Mouse (Mus musculus) lung, embryonic 16.5 days (tissue): ENCODE data around the gene Fxyd3. TPM values are rescaled to one million over a fixed set of nuclear protein-coding genes. Genes with fewer than 3 reads are reported as not detected.

Source experiments
- ATAC-seq: fragments of 200-750 bp; cut with Nextera tagmentation; 2 replicates; pipeline ENCODE4 v1.8.0; 2017; ENCODE audit warnings: low read depth, mild to moderate bottlenecking, moderate library complexity
- H3K27ac ChIP-seq: fragments of 300-500 bp; sonication (generic); 2 replicates; pipeline ENCODE4 v1.5.1; 2014; ENCODE audit warnings: mild to moderate bottlenecking, control low read depth, low read length
- H3K27me3 ChIP-seq: fragments of 300-500 bp; sonication (generic); 2 replicates; pipeline ENCODE4 v1.6.1; 2014; ENCODE audit warnings: low read depth, low read length, mixed read lengths; ENCODE audit not compliant: control insufficient read depth, insufficient read depth
- H3K36me3 ChIP-seq: fragments of 300-500 bp; sonication (generic); 2 replicates; pipeline ENCODE4 v1.6.1; 2014; ENCODE audit warnings: low read length; ENCODE audit not compliant: control insufficient read depth, insufficient read depth
- H3K4me1 ChIP-seq: fragments of 300-500 bp; sonication (generic); replicated peaks from 2 replicates; pipeline ENCODE4 v1.6.1; 2014; ENCODE audit warnings: low read length, mixed read lengths; ENCODE audit not compliant: control insufficient read depth, insufficient read depth
- H3K4me2 ChIP-seq: fragments of 300-500 bp; sonication (generic); 2 replicates; pipeline ENCODE4 v1.6.1; 2014; ENCODE audit warnings: low read depth, low read length, control low read depth
- H3K4me3 ChIP-seq: fragments of 300-500 bp; sonication (generic); 2 replicates; pipeline ENCODE4 v1.5.1; 2014; ENCODE audit warnings: mild to moderate bottlenecking, low read length, control low read depth
- H3K9ac ChIP-seq: fragments of 300-500 bp; sonication (generic); 2 replicates; pipeline ENCODE4 v1.6.1; 2014; ENCODE audit warnings: low read length, control low read depth
- H3K9me3 ChIP-seq: fragments of 300-500 bp; sonication (generic); 2 replicates; pipeline ENCODE4 v1.6.1; 2016; ENCODE audit warnings: low read length; ENCODE audit not compliant: control insufficient read depth
- WGBS: fragments of 180-500 bp; shearing (Covaris S2); extraction: QIAGEN DNeasy Blood & Tissue Kit; methylation state at CpG from one replicate; pipeline ENCODE4 v1.1.7; 2014; 5-methylcytosine and 5-hydroxymethylcytosine counted together
- polyA plus RNA-seq: library from polyadenylated mRNA; unstranded; fragments of >200 nt; fragmentation: Nextera tagmentation; extraction: Ambion mirVana; gene quantifications from 2 replicates; pipeline ENCODE4 v1.2.1, GENCODE M21; 2015

Fxyd3 gene
- polyA plus RNA-seq, 1 experiment from 2014 or later = 76.9 TPM

DNA sequence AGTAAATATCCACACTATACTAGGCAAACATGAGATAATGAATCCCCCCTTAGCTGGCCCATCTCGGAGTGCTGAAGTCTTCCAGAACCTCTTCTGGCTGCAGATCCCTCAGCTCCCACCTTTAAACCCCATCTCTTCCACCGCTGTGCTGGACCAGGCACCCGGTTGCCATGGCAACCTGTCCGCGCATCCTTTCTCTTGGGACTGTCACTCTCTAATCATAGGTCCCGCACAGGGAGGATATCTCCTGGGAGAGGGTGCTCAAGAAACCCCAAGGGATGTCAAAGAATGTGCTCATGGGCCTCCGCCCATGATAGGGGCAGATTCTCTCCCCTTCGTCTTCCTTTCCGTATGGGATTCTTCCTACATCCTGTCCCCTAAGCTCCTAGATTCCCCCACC lies 25.6 kb downstream of the Fxyd3 start:
- no peaks in the 10 kb centered on the region for H3K36me3 ChIP-seq
- H3K4me3 ChIP-seq = peak overlapping the region; percentile 1; the same call in 1 of the 2 replicates
- peak overlapping the region; percentile 28; the same call in 1 of the 2 replicates for H3K4me2 ChIP-seq
- peaks cover 41% of the 10 kb centered on the region for H3K27me3 ChIP-seq
- 2% methylated on average over 9 of the region's 9 CpGs for WGBS
- H3K4me1 ChIP-seq = peaks cover 37% of the 10 kb centered on the region
- no peak for ATAC-seq
- no peak overlapping the region for H3K27ac ChIP-seq
- H3K9ac ChIP-seq = no peak overlapping the region
- no peaks in the 10 kb centered on the region for H3K9me3 ChIP-seq

DNA sequence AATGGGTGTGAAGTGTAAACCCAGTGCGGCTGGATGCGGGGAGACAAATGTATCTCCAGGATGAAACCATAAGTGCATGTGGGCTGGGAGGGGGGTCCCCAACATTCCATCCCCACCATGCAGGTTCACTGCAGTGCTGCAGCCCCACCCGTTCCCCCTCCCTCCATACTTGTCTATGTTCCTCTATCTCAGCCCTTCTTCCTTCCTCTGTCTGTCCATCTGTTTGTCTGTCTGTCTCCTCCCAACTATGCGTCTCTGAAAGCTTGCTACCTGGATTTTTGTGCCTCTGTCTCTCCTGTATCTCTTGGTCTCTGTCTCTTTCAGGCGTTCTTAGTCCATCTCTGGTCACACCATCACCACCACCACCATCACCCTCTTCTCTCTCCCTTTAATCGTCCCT lies 26.0 kb downstream of the Fxyd3 start:
- H3K4me1 ChIP-seq = peaks cover 36% of the 10 kb centered on the region
- no peak overlapping the region; the same call in 1 of the 2 replicates for H3K9ac ChIP-seq
- no peak overlapping the region for H3K4me3 ChIP-seq
- H3K36me3 ChIP-seq = no peaks in the 10 kb centered on the region
- H3K27ac ChIP-seq = no peak overlapping the region
- H3K9me3 ChIP-seq = no peaks in the 10 kb centered on the region
- no peak for ATAC-seq
- peaks cover 41% of the 10 kb centered on the region for H3K27me3 ChIP-seq
- 2% methylated on average over 6 of the region's 6 CpGs for WGBS
- no peak overlapping the region; the same call in 1 of the 2 replicates for H3K4me2 ChIP-seq

DNA sequence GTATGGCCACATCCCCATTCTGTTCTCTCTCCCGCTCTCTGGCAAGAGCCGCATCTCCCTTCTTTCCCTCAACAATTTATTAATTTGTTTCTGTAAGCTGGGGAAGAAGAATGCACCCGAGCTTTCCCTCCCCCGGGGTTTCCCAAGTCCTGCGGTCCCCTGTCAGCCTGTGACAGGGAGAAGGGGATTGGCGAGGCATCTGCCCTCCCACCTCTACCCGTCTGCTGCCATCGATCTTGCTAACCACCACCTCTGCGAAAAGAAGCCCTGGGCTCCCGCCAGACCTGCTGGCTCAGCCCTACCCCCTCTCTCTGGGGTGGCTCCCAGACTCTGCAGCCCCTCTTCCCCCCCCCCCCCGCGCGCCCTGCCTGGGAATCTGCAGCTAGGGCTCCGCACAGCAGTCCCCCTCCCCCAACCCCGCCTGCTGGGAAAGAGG lies 26.6 kb downstream of the Fxyd3 start:
- Histone ChIP-seq H3K9me3 (no peaks in the 10 kb centered on the region), H3K27me3 (peaks cover 44% of the 10 kb centered on the region), H3K9ac (no peak overlapping the region; the same call in 1 of the 2 replicates), H3K4me1 (peaks cover 33% of the 10 kb centered on the region), H3K27ac (no peak overlapping the region), H3K4me3 (peak overlapping the region; percentile 8; the same call in 1 of the 2 replicates), H3K36me3 (no peaks in the 10 kb centered on the region), H3K4me2 (peak overlapping the region; percentile 36)
- under 1% methylated on average over 10 of the region's 15 CpGs for WGBS
- ATAC-seq = no peak

DNA sequence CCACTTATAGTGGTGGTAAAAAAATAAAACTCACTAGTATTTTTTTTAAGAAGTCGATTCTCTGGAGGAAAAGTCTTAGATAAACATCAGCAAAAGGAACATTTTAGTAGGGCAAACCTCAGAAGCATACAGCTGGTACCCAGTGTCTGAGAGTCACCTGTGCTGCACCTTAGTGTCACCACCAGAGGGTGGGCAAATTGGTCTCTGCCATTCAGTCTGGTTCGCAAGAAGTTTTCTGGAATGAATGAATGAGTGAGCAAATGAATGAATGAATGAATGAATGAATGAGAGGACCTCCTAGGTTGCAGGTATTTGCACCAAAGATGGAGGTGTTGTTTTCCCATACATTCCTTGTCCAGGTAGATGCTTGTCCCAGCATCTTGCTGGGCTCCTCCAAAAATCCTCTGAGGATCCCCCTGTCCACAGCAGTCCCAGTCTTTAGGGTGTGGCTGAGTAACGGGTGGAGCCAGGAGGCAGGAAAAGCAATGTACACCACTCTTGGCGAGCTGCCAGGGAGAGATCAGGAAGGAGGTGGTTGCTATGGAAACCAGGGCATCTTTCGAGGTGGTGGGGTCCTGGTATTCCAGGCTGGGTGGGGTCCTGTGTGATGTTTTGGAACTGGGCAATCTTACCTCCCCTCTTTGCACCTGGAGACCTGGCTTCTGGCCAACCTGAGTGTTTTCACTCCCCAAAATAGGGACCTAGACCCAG lies 27.2 kb downstream of the Fxyd3 start:
- WGBS = 19% methylated on average over 5 of the region's 5 CpGs
- Histone ChIP-seq H3K9me3 (no peaks in the 10 kb centered on the region), H3K4me2 (peak overlapping the region; percentile 36; the same call in 1 of the 2 replicates), H3K36me3 (no peaks in the 10 kb centered on the region), H3K27me3 (peaks cover 44% of the 10 kb centered on the region), H3K4me3 (no peak overlapping the region), H3K9ac (no peak overlapping the region), H3K27ac (no peak overlapping the region), H3K4me1 (peaks cover 31% of the 10 kb centered on the region)
- no peak for ATAC-seq

DNA sequence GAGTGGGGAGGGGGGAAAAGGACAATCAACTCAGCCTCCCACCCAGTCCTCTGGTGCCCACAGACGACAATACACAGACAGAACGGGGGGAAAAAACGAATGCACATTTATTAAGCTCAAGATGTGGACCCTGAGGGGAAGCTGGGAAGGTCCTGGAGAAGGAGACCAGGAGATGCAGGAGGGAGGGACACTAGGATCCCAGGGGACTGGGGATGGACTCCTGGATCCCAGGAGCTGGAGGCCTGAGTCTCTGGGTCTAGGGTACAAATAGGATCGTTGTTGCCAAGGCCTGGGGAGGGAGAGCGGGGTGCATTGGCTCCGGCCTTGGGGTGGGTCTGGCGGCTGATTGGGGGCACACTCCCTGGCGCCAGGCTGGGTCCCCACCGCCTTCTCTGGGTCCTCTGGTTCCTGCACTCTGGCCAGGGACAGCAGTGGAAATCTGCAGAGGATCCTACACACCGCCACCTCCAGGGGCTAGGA lies 34.0 kb downstream of the Fxyd3 start, which contains the start of gene Fxyd5:
TSS of gene Fxyd5 (minus strand) at position 51 of the 480 bp plus-strand sequence.
- H3K27me3 ChIP-seq = peaks cover 7% of the 10 kb centered on the region; the same call in 1 of the 2 replicates
- no peaks in the 10 kb centered on the region; the same call in 1 of the 2 replicates for H3K4me1 ChIP-seq
- no peaks in the 10 kb centered on the region for H3K36me3 ChIP-seq
- H3K4me3 ChIP-seq = peak within 1 kb of the TSS; percentile 44
- H3K27ac ChIP-seq = peak within 1 kb of the TSS; percentile 7
- peak within 1 kb of the TSS; percentile 42 for H3K9ac ChIP-seq
- ATAC-seq = peak; percentile 2; the same call in 1 of the 2 replicates
- no peaks in the 10 kb centered on the region for H3K9me3 ChIP-seq
- WGBS = 36% methylated on average over 9 of the region's 10 CpGs
- H3K4me2 ChIP-seq = peak within 1 kb of the TSS; percentile 48

DNA sequence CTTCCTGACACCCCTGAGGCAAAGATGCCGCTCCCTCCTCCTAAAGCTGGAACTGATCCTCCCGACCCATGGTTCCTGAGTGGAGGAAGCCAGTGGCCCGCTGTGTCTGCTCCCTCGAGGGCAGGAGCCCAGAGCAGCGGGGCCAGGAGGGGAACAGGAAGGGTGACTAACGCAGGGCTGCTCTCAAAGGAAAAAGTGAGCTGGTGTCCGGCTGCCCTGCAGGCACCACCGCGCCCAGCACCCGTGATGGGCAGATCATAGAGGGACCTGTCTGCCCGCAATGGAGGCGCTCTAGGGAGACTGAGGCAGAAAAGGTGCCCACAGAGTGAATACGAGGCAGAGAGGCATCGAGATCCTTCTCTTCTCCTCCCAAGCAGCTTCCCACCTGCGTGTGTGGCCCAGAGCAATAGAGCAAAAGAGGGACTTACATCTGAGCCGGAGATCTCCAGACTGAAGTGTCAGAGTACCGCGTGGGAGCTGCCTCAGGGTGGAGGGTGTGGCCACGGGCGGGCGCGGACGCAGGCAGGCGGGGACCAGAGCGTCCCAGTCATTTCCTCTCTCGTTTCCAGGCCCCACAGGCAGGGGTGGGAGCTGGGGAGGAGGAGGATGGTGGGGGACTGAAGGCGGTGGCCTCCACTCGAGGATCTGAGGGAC lies 34.7 kb downstream of the Fxyd3 start:
- Histone ChIP-seq H3K9me3 (no peaks in the 10 kb centered on the region), H3K4me2 (peak overlapping the region; percentile 48), H3K36me3 (no peaks in the 10 kb centered on the region), H3K27me3 (peaks cover 7% of the 10 kb centered on the region; the same call in 1 of the 2 replicates), H3K4me1 (no peaks in the 10 kb centered on the region; the same call in 1 of the 2 replicates), H3K4me3 (peak overlapping the region; percentile 44), H3K27ac (peak overlapping the region; percentile 7), H3K9ac (peak overlapping the region; percentile 42)
- WGBS = 3% methylated on average over 28 of the region's 28 CpGs
- peak; percentile 83 for ATAC-seq

DNA sequence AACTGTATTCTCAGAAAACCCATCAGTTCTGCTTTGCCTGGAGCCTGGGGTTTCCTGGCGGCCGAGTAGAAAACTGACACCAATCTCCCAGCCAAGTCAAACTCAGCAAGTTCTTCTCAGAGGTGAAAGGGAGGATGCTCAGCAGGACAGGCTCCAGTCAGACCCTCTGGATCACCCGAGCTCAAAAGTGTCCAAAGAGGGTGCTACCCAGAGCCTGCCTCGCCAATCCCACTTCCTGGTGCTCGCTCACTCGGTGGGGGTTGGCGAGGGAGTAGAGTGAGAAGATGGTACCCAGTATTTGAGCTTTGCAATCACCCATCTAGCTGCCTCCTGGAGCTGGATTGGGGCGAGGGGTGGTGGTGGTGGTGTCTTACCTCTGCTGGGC lies 35.5 kb downstream of the Fxyd3 start:
- Histone ChIP-seq H3K4me2 (peak overlapping the region; percentile 48), H3K36me3 (no peaks in the 10 kb centered on the region), H3K4me3 (peak overlapping the region; percentile 44), H3K9ac (no peak overlapping the region; the same call in 1 of the 2 replicates), H3K9me3 (no peaks in the 10 kb centered on the region), H3K4me1 (no peaks in the 10 kb centered on the region; the same call in 1 of the 2 replicates), H3K27ac (no peak overlapping the region), H3K27me3 (peaks cover 7% of the 10 kb centered on the region; the same call in 1 of the 2 replicates)
- no peak for ATAC-seq
- WGBS = 32% methylated on average over 8 of the region's 8 CpGs

DNA sequence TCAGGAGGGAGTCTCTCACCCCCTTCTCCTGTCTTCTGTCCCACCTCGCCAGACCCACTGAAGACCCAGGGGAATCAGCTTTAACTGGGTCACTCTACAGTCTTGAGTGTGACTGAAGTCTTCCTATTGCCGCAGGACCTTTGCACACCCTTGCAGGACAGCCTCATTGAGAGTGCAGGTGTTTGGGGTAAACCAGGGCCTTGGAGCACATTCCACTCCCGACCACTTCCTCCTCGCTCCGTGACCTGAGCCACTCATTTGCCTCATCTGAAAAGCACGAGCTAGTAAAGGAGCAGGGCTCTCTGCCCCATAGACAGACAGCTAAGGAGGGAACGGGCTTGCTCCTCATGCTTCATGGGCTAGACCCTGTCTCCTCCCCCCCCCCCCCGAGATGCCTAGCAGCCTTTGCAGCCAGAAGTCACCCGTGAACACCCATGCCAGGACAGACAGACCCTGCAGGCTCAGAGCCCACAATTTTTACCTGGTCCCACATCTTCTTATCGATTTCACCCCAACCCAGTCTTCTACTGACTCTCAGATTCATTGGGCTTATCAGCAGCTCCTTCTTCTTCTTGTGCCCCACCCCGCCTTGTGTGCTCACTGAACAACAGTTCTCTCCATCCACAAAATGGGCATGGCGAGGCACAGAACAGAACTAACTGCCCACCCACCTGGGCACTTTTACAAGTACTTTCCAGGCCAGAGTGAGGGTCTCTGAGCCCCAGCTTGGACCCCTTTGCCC lies 36.1 kb downstream of the Fxyd3 start:
- 63% methylated on average over 12 of the region's 12 CpGs for WGBS
- H3K9me3 ChIP-seq = no peaks in the 10 kb centered on the region
- no peaks in the 10 kb centered on the region; the same call in 1 of the 2 replicates for H3K4me1 ChIP-seq
- no peak overlapping the region for H3K9ac ChIP-seq
- no peak overlapping the region for H3K4me2 ChIP-seq
- no peak overlapping the region; the same call in 1 of the 2 replicates for H3K4me3 ChIP-seq
- no peak for ATAC-seq
- H3K27me3 ChIP-seq = peaks cover 7% of the 10 kb centered on the region; the same call in 1 of the 2 replicates
- H3K36me3 ChIP-seq = no peaks in the 10 kb centered on the region
- no peak overlapping the region for H3K27ac ChIP-seq
